Mouse (Mus musculus) megakaryocyte, embryonic 14.5 days (primary cell): ENCODE measurements around the gene Setd7.

Experiments used
- FLI1 ChIP-seq: IDR thresholded peaks from 2 replicates; pipeline ENCODE4 v1.6.1; 2012; ENCODE audit warnings: low read length, inconsistent platforms, mixed read lengths
- GATA1 ChIP-seq: IDR thresholded peaks from 3 replicates; pipeline ENCODE4 v1.6.1; 2012; ENCODE audit warnings: mixed read lengths, low read length, inconsistent platforms, borderline replicate concordance

DNA sequence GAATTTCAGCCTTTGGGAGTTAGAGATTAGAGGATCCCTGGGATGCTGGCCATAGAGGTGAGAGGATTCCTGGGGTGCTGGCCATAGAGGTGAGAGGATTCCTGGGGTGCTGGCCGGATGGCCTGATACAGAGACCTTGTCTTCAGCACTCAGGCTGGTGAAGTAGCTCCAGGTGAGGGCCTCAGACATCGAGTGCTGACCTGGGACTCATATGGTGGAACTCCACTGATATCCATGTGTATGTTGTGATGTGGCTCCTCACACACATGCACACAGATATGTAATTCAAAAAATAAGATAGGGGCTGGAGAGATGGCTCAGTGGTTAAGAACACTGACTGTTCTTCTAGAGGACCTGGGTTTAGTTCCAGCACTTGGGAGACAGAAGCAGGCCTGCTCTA is 80.8 kb downstream of the Setd7 start:
- TF ChIP-seq GATA1, result no peak
- no peak for TF ChIP-seq FLI1
